Mouse (Mus musculus) E14TG2a.4 (cell line): ENCODE measurements around the gene Cdh20.

Source experiments
- CTCF ChIP-seq: conservative IDR thresholded peaks from 2 replicates; pipeline ENCODE4 v1.5.1; 2014; ENCODE audit warnings: low read length
- NANOG ChIP-seq: IDR thresholded peaks from 2 replicates; pipeline ENCODE4 v1.6.1; 2014; ENCODE audit warnings: borderline replicate concordance, low read length, mixed read lengths
- POU5F1 ChIP-seq: IDR thresholded peaks from 2 replicates; pipeline ENCODE4 v1.6.1; 2014; ENCODE audit warnings: low read length, borderline replicate concordance

- TF ChIP-seq CTCF (no peak), NANOG (no peak), POU5F1 (no peak)
Observed at GRCm38 (mm10) chr1:104992441-104992840, 224.1 kb downstream of the Cdh20 start.
